Mouse (Mus musculus) liver, adult 2 months (tissue): ENCODE measurements around the gene Tdrd3.

Experiments used
- CTCF ChIP-seq: fragments of 200-500 bp; IDR thresholded peaks from 2 replicates; pipeline ENCODE4 v1.5.1; 2011; ENCODE audit warnings: low read depth, low read length, control low read depth
- POLR2A ChIP-seq: fragments of 200-500 bp; IDR thresholded peaks from 2 replicates; pipeline ENCODE4 v1.6.1; 2011; ENCODE audit warnings: low read length, control low read depth; ENCODE audit not compliant: insufficient read depth; ENCODE audit errors: extremely low read depth

GRCm38 (mm10) chr14:87464655-87465054, 48.2 kb downstream of the Tdrd3 start:
- TF ChIP-seq POLR2A = no peak
- no peak for TF ChIP-seq CTCF
